Mouse (Mus musculus): Measurements from ENCODE around the gene Dst. TPM values are rescaled to one million over a fixed set of nuclear protein-coding genes. Genes with fewer than 3 reads are reported as not detected.
"Not testable (repeated sequence)": the region's sequence is repeated elsewhere in the genome, so short reads cannot be mapped to it uniquely, and the experiment has no call there.

Dst gene
- polyA plus RNA-seq, 1 experiment from 2014 or later: 3.3 TPM

GRCm38 (mm10) chr1:34066401-34066800, 158.4 kb downstream of the Dst start:
- H3K4me1 ChIP-seq (replicated peaks); H3K36me3 ChIP-seq; H3K9me3 ChIP-seq (replicated peaks); ATAC-seq (ENCODE audit: low read depth); H3K4me2 ChIP-seq; H3K27me3 ChIP-seq; H3K27ac ChIP-seq; DNase-seq; H3K4me3 ChIP-seq (replicated peaks); H3K9ac ChIP-seq: not testable (repeated sequence)
- WGBS (ENCODE audit: insufficient replicate concordance): 64% methylated on average over 4 of the region's 4 CpGs

GRCm38 (mm10) chr1:34068341-34068740, 160.3 kb downstream of the Dst start:
- DNase-seq: no peak

GRCm38 (mm10) chr1:34069514-34070290, 161.7 kb downstream of the Dst start:
- ATAC-seq (ENCODE audit: low read depth) (no peak), DNase-seq (no peak)
- Histone ChIP-seq H3K36me3 (no peaks in the 10 kb centered on the region), H3K4me2 (no peak overlapping the region), H3K4me3 (replicated peaks) (no peak overlapping the region), H3K9ac (no peak overlapping the region), H3K27me3 (no peaks in the 10 kb centered on the region), H3K4me1 (replicated peaks) (peaks cover 8% of the 10 kb centered on the region; the same call in 1 of the 2 replicates), H3K9me3 (replicated peaks) (no peaks in the 10 kb centered on the region), H3K27ac (no peak overlapping the region)
- 69% methylated on average over 10 of the region's 10 CpGs for WGBS (ENCODE audit: insufficient replicate concordance)

More at GRCm38 (mm10) chr1:34068341-34068740, 160.3 kb downstream of the Dst start:
- no peak for ATAC-seq (ENCODE audit: low read depth)
- Histone ChIP-seq H3K9ac (no peak overlapping the region), H3K4me1 (replicated peaks) (peaks cover 11% of the 10 kb centered on the region; the same call in 1 of the 2 replicates), H3K9me3 (replicated peaks) (no peaks in the 10 kb centered on the region), H3K4me3 (replicated peaks) (no peak overlapping the region), H3K4me2 (no peak overlapping the region), H3K27ac (no peak overlapping the region), H3K36me3 (no peaks in the 10 kb centered on the region), H3K27me3 (no peaks in the 10 kb centered on the region)
- WGBS (ENCODE audit: insufficient replicate concordance): 33% methylated on average over 5 of the region's 5 CpGs

- Histone ChIP-seq H3K4me1 (replicated peaks) (peaks cover 8% of the 10 kb centered on the region; the same call in 1 of the 2 replicates), H3K4me2 (no peak overlapping the region), H3K4me3 (replicated peaks) (no peak overlapping the region), H3K9me3 (replicated peaks) (no peaks in the 10 kb centered on the region), H3K27me3 (no peaks in the 10 kb centered on the region), H3K36me3 (no peaks in the 10 kb centered on the region), H3K9ac (no peak overlapping the region), H3K27ac (no peak overlapping the region)
- DNase-seq (no peak), ATAC-seq (ENCODE audit: low read depth) (no peak)
- WGBS (ENCODE audit: insufficient replicate concordance): 51% methylated on average over 7 of the region's 7 CpGs
Measured at GRCm38 (mm10) chr1:34070474-34070873, 162.4 kb downstream of the Dst start.

GRCm38 (mm10) chr1:34070991-34071639, 163.1 kb downstream of the Dst start:
- DNase-seq: no peak

GRCm38 (mm10) chr1:34072262-34072661, 164.2 kb downstream of the Dst start:
- H3K9me3 ChIP-seq (replicated peaks): no peaks in the 10 kb centered on the region
- ATAC-seq (ENCODE audit: low read depth) (no peak), DNase-seq (no peak)
- H3K27ac ChIP-seq: no peak overlapping the region
- H3K4me3 ChIP-seq (replicated peaks): no peak overlapping the region
- peaks cover 8% of the 10 kb centered on the region; the same call in 1 of the 2 replicates for H3K4me1 ChIP-seq (replicated peaks)
- H3K9ac ChIP-seq: no peak overlapping the region
- H3K4me2 ChIP-seq: no peak overlapping the region
- no peaks in the 10 kb centered on the region for H3K36me3 ChIP-seq
- WGBS (ENCODE audit: insufficient replicate concordance): 54% methylated on average over 7 of the region's 7 CpGs
- H3K27me3 ChIP-seq: no peaks in the 10 kb centered on the region

More at GRCm38 (mm10) chr1:34070991-34071639, 163.1 kb downstream of the Dst start:
- Histone ChIP-seq H3K9ac (no peak overlapping the region), H3K4me1 (replicated peaks) (peaks cover 8% of the 10 kb centered on the region; the same call in 1 of the 2 replicates), H3K4me3 (replicated peaks) (no peak overlapping the region), H3K4me2 (no peak overlapping the region), H3K36me3 (no peaks in the 10 kb centered on the region), H3K27ac (no peak overlapping the region), H3K27me3 (no peaks in the 10 kb centered on the region), H3K9me3 (replicated peaks) (no peaks in the 10 kb centered on the region)
- ATAC-seq (ENCODE audit: low read depth): no peak
- 72% methylated on average over 6 of the region's 6 CpGs for WGBS (ENCODE audit: insufficient replicate concordance)

- Histone ChIP-seq H3K4me1 (replicated peaks) (peaks cover 8% of the 10 kb centered on the region; the same call in 1 of the 2 replicates), H3K27ac (no peak overlapping the region)
- no peak for ATAC-seq (ENCODE audit: low read depth)
Measured at GRCm38 (mm10) chr1:34073436-34074169, 165.6 kb downstream of the Dst start.

GRCm38 (mm10) chr1:34074245-34075187, 166.5 kb downstream of the Dst start:
- H3K4me2 ChIP-seq: no peak overlapping the region
- H3K4me1 ChIP-seq (replicated peaks): peaks cover 8% of the 10 kb centered on the region; the same call in 1 of the 2 replicates
- no peaks in the 10 kb centered on the region for H3K36me3 ChIP-seq
- no peaks in the 10 kb centered on the region for H3K9me3 ChIP-seq (replicated peaks)
- H3K4me3 ChIP-seq (replicated peaks): no peak overlapping the region
- DNase-seq (no peak), ATAC-seq (ENCODE audit: low read depth) (no peak)
- H3K9ac ChIP-seq: no peak overlapping the region
- H3K27me3 ChIP-seq: no peaks in the 10 kb centered on the region
- no peak overlapping the region for H3K27ac ChIP-seq
- 47% methylated on average over 15 of the region's 15 CpGs for WGBS (ENCODE audit: insufficient replicate concordance)

More at GRCm38 (mm10) chr1:34073436-34074169, 165.6 kb downstream of the Dst start:
- Histone ChIP-seq H3K9me3 (replicated peaks) (no peaks in the 10 kb centered on the region), H3K27me3 (no peaks in the 10 kb centered on the region), H3K4me3 (replicated peaks) (no peak overlapping the region), H3K4me2 (no peak overlapping the region), H3K9ac (no peak overlapping the region), H3K36me3 (no peaks in the 10 kb centered on the region)
- 44% methylated on average over 10 of the region's 10 CpGs for WGBS (ENCODE audit: insufficient replicate concordance)
- DNase-seq: no peak

GRCm38 (mm10) chr1:34076701-34077421, 168.8 kb downstream of the Dst start:
- no peaks in the 10 kb centered on the region for H3K36me3 ChIP-seq
- H3K4me2 ChIP-seq: no peak overlapping the region

GRCm38 (mm10) chr1:34077422-34077790, 169.4 kb downstream of the Dst start:
- no peak for ATAC-seq (ENCODE audit: low read depth)
- no peak overlapping the region for H3K4me3 ChIP-seq (replicated peaks)
- no peak for DNase-seq

More at GRCm38 (mm10) chr1:34076701-34077421, 168.8 kb downstream of the Dst start:
- no peak overlapping the region for H3K9ac ChIP-seq
- 0 out of 2 replicates have a peak overlapping the region, but pooled peaks have one; percentile 12 for H3K4me3 ChIP-seq (replicated peaks)
- no peak overlapping the region for H3K27ac ChIP-seq
- no peaks in the 10 kb centered on the region for H3K9me3 ChIP-seq (replicated peaks)
- no peaks in the 10 kb centered on the region for H3K27me3 ChIP-seq
- ATAC-seq (ENCODE audit: low read depth): 0 out of 2 replicates have a peak, but pooled peaks have one; percentile 23
- WGBS (ENCODE audit: insufficient replicate concordance): 9% methylated on average over 12 of the region's 12 CpGs
- no peak for DNase-seq
- peaks cover 8% of the 10 kb centered on the region; the same call in 1 of the 2 replicates for H3K4me1 ChIP-seq (replicated peaks)

More at GRCm38 (mm10) chr1:34077422-34077790, 169.4 kb downstream of the Dst start:
- WGBS (ENCODE audit: insufficient replicate concordance): 42% methylated on average over 3 of the region's 7 CpGs
- Histone ChIP-seq H3K4me1 (replicated peaks) (peaks cover 4% of the 10 kb centered on the region; the same call in 1 of the 2 replicates), H3K27ac (no peak overlapping the region), H3K9ac (no peak overlapping the region), H3K27me3 (no peaks in the 10 kb centered on the region), H3K4me2 (no peak overlapping the region), H3K36me3 (no peaks in the 10 kb centered on the region), H3K9me3 (replicated peaks) (no peaks in the 10 kb centered on the region)

All from liver, embryonic 13.5 days (tissue).